Mouse (Mus musculus): ENCODE data around the gene Vwa2.

DNA sequence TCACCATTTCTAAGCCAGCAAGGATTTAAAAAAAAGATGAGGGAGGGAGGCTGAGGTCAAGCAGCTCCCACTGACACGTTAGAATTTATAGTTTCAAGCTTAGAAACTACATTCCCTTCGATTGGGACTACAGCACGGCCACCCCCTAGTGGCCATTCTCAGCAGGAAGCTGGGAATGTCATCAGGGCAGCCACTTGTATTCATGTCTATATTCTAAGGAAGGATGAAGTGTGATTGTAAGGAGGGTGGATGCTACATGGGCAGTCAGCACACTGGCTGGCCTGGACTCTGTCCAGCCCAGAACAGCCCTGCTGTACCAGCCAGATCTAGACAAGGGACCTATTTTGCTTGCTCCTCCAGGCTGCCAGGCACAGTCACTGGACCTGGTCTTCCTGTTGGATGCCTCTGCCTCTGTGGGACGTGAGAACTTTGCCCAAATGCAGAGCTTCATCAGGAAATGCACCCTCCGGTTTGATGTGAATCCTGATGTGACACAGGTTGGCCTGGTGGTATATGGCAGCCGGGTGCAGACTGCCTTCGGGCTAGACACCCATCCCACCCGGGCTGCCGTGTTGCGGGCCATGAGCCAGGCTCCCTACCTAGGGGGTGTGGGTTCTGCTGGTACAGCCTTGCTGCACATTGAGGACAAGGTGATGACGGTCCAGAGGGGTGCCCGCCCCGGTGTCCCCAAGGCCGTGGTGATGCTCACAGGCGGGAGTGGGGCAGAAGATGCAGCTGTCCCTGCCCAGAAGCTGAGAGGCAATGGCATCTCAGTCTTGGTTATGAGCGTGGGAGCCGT lies 34.6 kb downstream of the Vwa2 start:
- TF ChIP-seq POLR2A (IDR thresholded peaks at IDR 0.05; ENCODE audit: control insufficient read depth, low read depth, low read length) (no peak), CTCF (IDR thresholded peaks at IDR 0.05; ENCODE audit: control insufficient read depth, insufficient read depth, insufficient replicate concordance, low read depth, low read length) (peak; percentile 56; the same call in 1 of the 2 replicates)
